Mouse (Mus musculus): ENCODE results near the gene Lat. TPM values are rescaled to one million over a fixed set of nuclear protein-coding genes. Genes with fewer than 3 reads are reported as not detected.
"Not testable (repeated sequence)": the region's sequence is repeated elsewhere in the genome, so short reads cannot be mapped to it uniquely, and the experiment has no call there.

The Lat gene
- polyA plus RNA-seq, 1 experiment from 2014 or later, result 0.56 TPM

DNA sequence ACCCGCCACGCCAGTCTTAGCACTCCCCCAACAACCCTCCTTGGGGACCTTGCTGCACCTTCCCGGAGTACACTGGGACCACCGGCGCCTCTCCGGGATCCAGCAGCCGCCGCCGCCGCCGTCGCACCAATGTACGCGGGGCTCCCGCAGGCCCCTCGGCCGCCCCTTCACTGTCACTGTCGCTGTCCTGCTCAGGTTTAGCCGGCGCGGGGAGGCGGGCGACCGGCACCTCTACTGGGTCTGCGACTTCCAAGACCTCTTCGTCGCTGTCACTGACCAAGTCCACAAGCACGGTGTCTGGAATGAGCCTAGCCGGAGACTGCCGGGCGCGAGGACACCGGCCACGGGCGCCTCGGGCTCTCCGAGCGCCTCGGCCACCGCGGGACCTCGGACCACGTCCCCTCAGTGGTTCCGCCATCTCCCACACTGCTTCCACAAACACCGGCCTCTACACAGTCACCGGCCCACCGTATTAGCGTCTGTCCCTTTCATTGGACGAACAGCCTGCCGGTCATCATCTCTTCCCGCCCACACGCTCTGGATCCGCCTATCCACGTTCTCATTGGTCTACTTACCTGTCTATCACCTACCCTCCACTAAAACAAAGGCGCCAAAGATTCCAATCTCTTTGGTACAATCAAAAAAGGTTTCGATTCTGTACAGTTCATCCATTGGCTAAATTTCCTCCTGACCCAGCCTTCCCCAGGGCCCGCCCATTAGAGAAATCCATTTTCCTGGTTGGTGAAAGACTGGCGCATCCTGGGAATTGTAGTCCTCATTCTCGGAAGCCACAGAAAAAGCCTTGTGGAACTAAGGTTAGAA, 27.1 kb upstream of the Lat start, which contains the start of gene Nfatc2ip:
Nfatc2ip (minus strand) TSS at position 440 of the 822 bp plus-strand sequence.
- WGBS, result under 1% methylated on average over 59 of the region's 59 CpGs

DNA sequence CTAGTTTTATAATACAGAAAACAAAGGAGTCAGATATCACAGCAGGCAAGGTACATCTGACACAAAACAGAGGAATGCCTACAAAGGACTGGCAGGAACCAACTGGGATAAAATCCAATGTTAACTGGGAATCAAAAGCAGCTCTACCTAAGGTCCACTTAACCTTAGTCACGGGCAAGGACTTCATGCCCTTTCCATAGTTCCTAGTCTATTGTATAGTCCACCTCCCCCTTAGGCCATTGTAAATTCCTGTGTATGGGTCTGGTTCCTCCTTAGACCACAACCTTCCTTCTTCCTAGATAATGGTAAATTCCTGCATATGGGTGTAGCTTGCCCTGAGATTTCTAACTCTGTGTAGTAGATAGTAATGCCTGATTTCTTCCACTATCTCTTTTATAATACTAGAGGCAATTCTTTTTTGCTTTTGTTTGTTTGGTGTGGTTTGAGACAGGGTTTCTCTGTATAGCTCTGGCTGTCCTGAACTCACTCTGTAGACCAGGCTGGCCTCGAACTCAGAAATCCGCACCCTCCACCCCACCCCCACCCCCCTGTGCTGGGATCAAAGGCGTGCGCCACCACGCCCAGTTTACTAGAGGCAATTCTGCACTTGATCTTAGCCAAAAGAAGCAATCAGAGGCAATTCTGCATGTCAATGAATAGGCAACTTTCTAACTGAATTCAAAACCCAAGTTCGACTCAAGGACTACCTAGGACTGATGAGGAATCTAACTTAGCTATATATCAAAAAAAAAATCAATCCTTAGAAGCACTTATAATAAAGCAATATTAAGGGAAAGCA, 22.9 kb upstream of the Lat start:
- not testable (repeated sequence) for H3K9me3 ChIP-seq (replicated peaks); H3K4me2 ChIP-seq; ATAC-seq (ENCODE audit: low FRiP score); H3K4me3 ChIP-seq (replicated peaks); H3K9ac ChIP-seq (replicated peaks); H3K27me3 ChIP-seq (replicated peaks); H3K27ac ChIP-seq (replicated peaks)
- Histone ChIP-seq H3K36me3 (peaks cover 27% of the 10 kb centered on the region), H3K4me1 (peaks cover 11% of the 10 kb centered on the region)
- 90% methylated on average over 7 of the region's 7 CpGs for WGBS

More for the DNA sequence above, 27.1 kb upstream of the Lat start, which contains the start of gene Nfatc2ip:
- H3K27ac ChIP-seq (replicated peaks), result peak within 1 kb of the TSS; percentile 75
- H3K9me3 ChIP-seq (replicated peaks), result no peaks in the 10 kb centered on the region
- peak within 1 kb of the TSS; percentile 77 for H3K4me3 ChIP-seq (replicated peaks)
- H3K36me3 ChIP-seq, result no peaks in the 10 kb centered on the region; the same call in 1 of the 2 replicates
- peak within 1 kb of the TSS; percentile 67 for H3K9ac ChIP-seq (replicated peaks)
- H3K4me2 ChIP-seq, result peak within 1 kb of the TSS; percentile 91
- H3K4me1 ChIP-seq, result peaks cover 12% of the 10 kb centered on the region
- ATAC-seq (ENCODE audit: low FRiP score), result peak; percentile 100
- no peaks in the 10 kb centered on the region for H3K27me3 ChIP-seq (replicated peaks)

- 100% methylated on average over 1 of the region's 1 CpGs for WGBS
- Histone ChIP-seq H3K4me2 (no peak overlapping the region), H3K4me3 (replicated peaks) (no peak overlapping the region), H3K27me3 (replicated peaks) (no peaks in the 10 kb centered on the region), H3K4me1 (no peaks in the 10 kb centered on the region), H3K36me3 (peaks cover 47% of the 10 kb centered on the region), H3K9ac (replicated peaks) (no peak overlapping the region), H3K9me3 (replicated peaks) (no peaks in the 10 kb centered on the region), H3K27ac (replicated peaks) (no peak overlapping the region)
- no peak for ATAC-seq (ENCODE audit: low FRiP score)
Measured at GRCm38 (mm10) chr7:126388185-126388584, 18.8 kb upstream of the Lat start.

DNA sequence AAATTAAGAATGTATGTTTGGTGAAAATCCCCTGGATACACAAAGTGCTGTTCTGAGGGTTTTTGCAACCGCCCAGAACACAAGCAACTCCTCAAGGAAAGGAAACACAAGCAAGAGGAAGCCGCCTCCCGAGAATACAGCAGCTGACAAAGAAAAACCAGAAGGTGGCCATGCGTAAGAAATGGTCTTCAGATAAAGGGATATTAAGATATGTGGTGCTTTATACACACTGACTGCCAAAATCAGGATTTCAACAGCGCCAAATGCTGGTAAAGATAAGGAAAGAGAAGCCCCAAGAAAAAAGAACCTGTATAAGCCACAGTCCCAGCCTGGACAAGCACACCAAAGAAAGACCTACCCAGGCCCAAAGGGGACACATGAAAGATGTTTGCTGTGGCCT, 14.2 kb upstream of the Lat start:
- Histone ChIP-seq H3K4me1 (0 out of 2 replicates have a peak, but pooled peaks cover under 1% of the 10 kb centered on the region), H3K9ac (replicated peaks) (no peak overlapping the region), H3K9me3 (replicated peaks) (no peaks in the 10 kb centered on the region), H3K36me3 (peaks cover 22% of the 10 kb centered on the region), H3K4me2 (no peak overlapping the region), H3K27me3 (replicated peaks) (no peaks in the 10 kb centered on the region), H3K27ac (replicated peaks) (no peak overlapping the region), H3K4me3 (replicated peaks) (no peak overlapping the region)
- 87% methylated on average over 5 of the region's 5 CpGs for WGBS
- ATAC-seq (ENCODE audit: low FRiP score), result no peak

GRCm38 (mm10) chr7:126377278-126378158, 8.1 kb upstream of the Lat start, which contains the start of gene Spns1:
Spns1 (minus strand) TSS chr7:126377450.
- WGBS, result under 1% methylated on average over 33 of the region's 33 CpGs
- Histone ChIP-seq H3K4me1 (peaks cover 32% of the 10 kb centered on the region), H3K4me3 (replicated peaks) (peak within 1 kb of the TSS; percentile 97), H3K4me2 (peak within 1 kb of the TSS; percentile 97), H3K36me3 (peaks cover 12% of the 10 kb centered on the region), H3K27me3 (replicated peaks) (no peaks in the 10 kb centered on the region), H3K9me3 (replicated peaks) (no peaks in the 10 kb centered on the region), H3K9ac (replicated peaks) (peak within 1 kb of the TSS; percentile 87), H3K27ac (replicated peaks) (peak within 1 kb of the TSS; percentile 88)
- peak; percentile 99 for ATAC-seq (ENCODE audit: low FRiP score)

GRCm38 (mm10) chr7:126376903-126377277, 7.5 kb upstream of the Lat start:
- H3K36me3 ChIP-seq, result peaks cover 18% of the 10 kb centered on the region
- H3K4me3 ChIP-seq (replicated peaks), result peak overlapping the region; percentile 97
- no peaks in the 10 kb centered on the region for H3K9me3 ChIP-seq (replicated peaks)
- H3K27ac ChIP-seq (replicated peaks), result peak overlapping the region; percentile 65
- peak; percentile 73 for ATAC-seq (ENCODE audit: low FRiP score)
- WGBS, result 2% methylated on average over 27 of the region's 27 CpGs
- H3K4me1 ChIP-seq, result peaks cover 32% of the 10 kb centered on the region
- H3K27me3 ChIP-seq (replicated peaks), result no peaks in the 10 kb centered on the region
- peak overlapping the region; percentile 97 for H3K4me2 ChIP-seq
- peak overlapping the region; percentile 87 for H3K9ac ChIP-seq (replicated peaks)

- Histone ChIP-seq H3K27me3 (replicated peaks) (no peaks in the 10 kb centered on the region), H3K9me3 (replicated peaks) (no peaks in the 10 kb centered on the region), H3K4me1 (peaks cover 32% of the 10 kb centered on the region), H3K4me2 (no peak overlapping the region), H3K36me3 (peaks cover 37% of the 10 kb centered on the region), H3K27ac (replicated peaks) (no peak overlapping the region), H3K9ac (replicated peaks) (no peak overlapping the region), H3K4me3 (replicated peaks) (no peak overlapping the region)
- 82% methylated on average over 5 of the region's 5 CpGs for WGBS
- no peak for ATAC-seq (ENCODE audit: low FRiP score)
Measured at GRCm38 (mm10) chr7:126375012-126375411, 5.6 kb upstream of the Lat start.

GRCm38 (mm10) chr7:126374526-126374925, 5.2 kb upstream of the Lat start:
- no peak overlapping the region for H3K4me3 ChIP-seq (replicated peaks)
- H3K27me3 ChIP-seq (replicated peaks), result no peaks in the 10 kb centered on the region
- no peak for ATAC-seq (ENCODE audit: low FRiP score)
- 91% methylated on average over 6 of the region's 6 CpGs for WGBS
- H3K9ac ChIP-seq (replicated peaks), result no peak overlapping the region
- no peak overlapping the region for H3K27ac ChIP-seq (replicated peaks)
- H3K4me2 ChIP-seq, result no peak overlapping the region
- no peaks in the 10 kb centered on the region for H3K9me3 ChIP-seq (replicated peaks)
- peaks cover 32% of the 10 kb centered on the region for H3K4me1 ChIP-seq
- peaks cover 42% of the 10 kb centered on the region for H3K36me3 ChIP-seq

DNA sequence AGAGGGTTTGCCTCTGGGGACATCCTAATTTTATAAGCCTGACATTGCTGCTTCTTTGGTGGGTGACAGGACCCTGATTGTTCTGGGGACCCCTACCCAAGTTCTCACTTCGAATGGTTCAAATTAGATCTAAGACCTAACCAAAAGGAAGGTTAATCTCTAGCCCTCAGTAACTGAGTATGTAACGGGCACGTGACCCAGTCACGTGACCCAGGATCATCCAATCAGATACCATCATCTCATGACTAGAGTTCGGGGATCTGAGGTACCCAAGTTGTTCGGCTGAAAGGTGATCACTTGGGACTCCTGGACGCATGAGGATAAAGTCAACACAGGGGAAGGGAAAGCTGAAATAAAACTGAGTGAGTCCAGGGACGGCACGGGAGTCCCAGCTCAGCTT, 3.6 kb upstream of the Lat start:
- Histone ChIP-seq H3K9ac (replicated peaks) (no peak overlapping the region), H3K27ac (replicated peaks) (no peak overlapping the region), H3K36me3 (peaks cover 47% of the 10 kb centered on the region), H3K4me2 (no peak overlapping the region), H3K4me3 (replicated peaks) (no peak overlapping the region), H3K27me3 (replicated peaks) (no peaks in the 10 kb centered on the region), H3K4me1 (peaks cover 27% of the 10 kb centered on the region), H3K9me3 (replicated peaks) (no peaks in the 10 kb centered on the region)
- ATAC-seq (ENCODE audit: low FRiP score), result no peak
- WGBS, result 87% methylated on average over 9 of the region's 9 CpGs

- Histone ChIP-seq H3K9ac (replicated peaks) (no peak overlapping the region), H3K4me2 (no peak overlapping the region), H3K27ac (replicated peaks) (no peak overlapping the region), H3K36me3 (peaks cover 60% of the 10 kb centered on the region), H3K4me1 (no peaks in the 10 kb centered on the region), H3K4me3 (replicated peaks) (no peak overlapping the region), H3K27me3 (replicated peaks) (no peaks in the 10 kb centered on the region), H3K9me3 (replicated peaks) (no peaks in the 10 kb centered on the region)
- no peak for ATAC-seq (ENCODE audit: low FRiP score)
- WGBS, result 92% methylated on average over 8 of the region's 8 CpGs
Measured at GRCm38 (mm10) chr7:126368367-126368766, 1.0 kb downstream of the Lat start.

DNA sequence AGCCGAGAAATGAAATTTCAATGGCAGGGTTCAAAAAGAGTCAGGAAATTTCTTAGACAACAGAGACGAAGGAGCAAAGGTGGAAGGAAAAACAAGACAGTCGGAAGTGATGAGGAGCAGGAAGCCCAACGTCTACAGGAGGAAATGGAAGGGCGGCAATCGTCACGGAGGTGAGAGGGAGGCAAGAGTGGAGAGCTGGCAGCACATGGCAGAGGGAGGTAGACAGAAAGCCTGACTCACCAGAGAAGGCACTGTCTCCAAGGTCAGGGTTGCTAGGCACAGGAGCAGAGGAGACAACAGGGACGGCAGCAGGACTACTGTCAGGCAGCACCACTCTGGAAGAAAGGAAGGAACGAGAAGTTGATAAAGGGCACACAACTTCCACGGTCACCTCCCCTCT, 1.7 kb downstream of the Lat start:
- no peak overlapping the region for H3K9ac ChIP-seq (replicated peaks)
- no peaks in the 10 kb centered on the region for H3K4me1 ChIP-seq
- H3K9me3 ChIP-seq (replicated peaks), result no peaks in the 10 kb centered on the region
- peaks cover 53% of the 10 kb centered on the region for H3K36me3 ChIP-seq
- 90% methylated on average over 10 of the region's 10 CpGs for WGBS
- no peak overlapping the region for H3K4me3 ChIP-seq (replicated peaks)
- no peak overlapping the region for H3K4me2 ChIP-seq
- no peak overlapping the region for H3K27ac ChIP-seq (replicated peaks)
- ATAC-seq (ENCODE audit: low FRiP score), result no peak
- no peaks in the 10 kb centered on the region for H3K27me3 ChIP-seq (replicated peaks)
